Mouse (Mus musculus) left cerebral cortex, adult 18-20 months (tissue): ENCODE measurements at regions not wholly inside any gene's neighbourhood (a gene's known extent, or its start where the extent isn't known, plus 50 kb on each side); places are given as distances from the start of the nearest gene placed in this dataset.

Experiments
- DNase-seq, 2 experiments: peaks; one replicate each; pipeline ENCODE4 v3.0.0; 2021 to 2022; ENCODE audit warnings: low spot score in 2 of 2, mixed read lengths in 1 of 2

DNA sequence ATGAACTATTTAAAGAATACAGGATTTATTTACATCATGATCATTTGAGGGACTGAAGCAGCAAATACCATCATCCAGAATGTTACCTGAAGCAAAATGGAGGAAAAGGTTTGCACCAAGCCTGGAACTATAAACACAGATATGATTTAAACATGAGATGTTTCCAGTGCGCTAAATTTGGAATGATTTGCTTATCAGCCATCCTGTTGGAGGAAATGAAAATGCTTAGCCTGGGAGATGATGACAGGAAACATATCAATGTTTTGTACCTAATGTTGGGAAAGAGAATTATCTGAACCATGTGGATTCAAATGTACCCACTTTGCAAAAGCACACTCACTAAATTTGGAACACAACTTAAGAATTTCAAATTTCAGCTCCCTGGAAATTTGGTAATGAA is 149.3 kb downstream of the Adgra3 start:
- no peak for DNase-seq

DNA sequence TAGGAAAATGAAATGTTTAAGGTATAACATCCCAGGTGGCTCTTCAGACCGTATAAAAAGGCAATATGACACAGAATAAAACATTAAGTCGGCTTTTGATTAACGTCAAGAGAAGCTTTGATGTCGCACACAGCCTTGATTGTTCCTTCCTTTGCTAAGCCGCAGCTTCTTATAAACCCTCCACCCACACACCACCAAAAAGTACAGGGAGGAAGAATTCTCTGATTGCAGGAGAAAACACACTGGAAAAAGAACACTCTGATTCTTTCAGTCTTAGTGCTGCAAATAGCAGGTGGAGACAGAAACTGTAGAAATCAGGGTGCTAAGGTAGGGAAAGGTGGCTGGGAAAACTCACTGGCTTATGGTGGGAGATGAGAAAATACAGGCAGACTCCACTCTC is 162.7 kb downstream of the Adgra3 start:
- peak; percentile 2 to 12 for DNase-seq

DNA sequence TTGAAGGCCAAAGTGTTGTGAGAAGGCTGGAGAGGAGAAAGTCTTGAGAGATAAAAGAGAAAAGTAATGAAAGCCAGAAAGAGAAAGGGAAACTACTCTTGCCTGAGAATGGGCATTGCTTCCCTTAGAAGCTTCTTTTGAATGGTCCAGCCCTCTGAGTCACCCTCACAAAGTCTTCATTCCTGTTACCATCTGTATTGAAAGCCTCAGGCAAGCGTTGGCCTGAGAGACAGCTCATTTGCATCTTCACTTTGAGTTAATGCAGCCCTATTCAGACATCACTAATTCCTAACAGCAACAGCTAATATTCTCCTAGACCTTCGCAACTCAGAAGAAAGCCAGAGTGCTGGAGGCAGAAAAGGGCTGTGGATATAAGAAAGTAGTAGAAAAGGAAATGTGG is 178.4 kb downstream of the Adgra3 start:
- DNase-seq, result no peak

DNA sequence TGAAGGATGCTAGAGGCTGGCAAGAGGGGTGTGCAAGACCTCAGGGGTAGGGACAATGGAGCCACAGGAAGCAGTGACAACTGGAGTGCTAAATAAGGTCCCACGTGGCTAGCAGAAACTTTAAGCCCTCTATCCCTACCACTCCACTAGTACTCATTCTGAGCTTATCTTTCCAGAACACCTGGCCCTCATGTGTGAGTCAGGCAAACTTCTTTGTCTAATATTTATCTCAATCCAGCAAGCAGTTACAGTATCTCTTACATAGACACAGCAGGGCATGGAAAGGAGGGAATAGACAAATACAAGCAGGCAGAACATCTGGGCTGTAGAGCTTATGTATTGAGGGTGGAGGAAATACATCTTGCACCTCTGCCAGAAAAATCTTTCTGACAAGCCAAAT is 182.6 kb downstream of the Adgra3 start:
- no peak for DNase-seq

DNA sequence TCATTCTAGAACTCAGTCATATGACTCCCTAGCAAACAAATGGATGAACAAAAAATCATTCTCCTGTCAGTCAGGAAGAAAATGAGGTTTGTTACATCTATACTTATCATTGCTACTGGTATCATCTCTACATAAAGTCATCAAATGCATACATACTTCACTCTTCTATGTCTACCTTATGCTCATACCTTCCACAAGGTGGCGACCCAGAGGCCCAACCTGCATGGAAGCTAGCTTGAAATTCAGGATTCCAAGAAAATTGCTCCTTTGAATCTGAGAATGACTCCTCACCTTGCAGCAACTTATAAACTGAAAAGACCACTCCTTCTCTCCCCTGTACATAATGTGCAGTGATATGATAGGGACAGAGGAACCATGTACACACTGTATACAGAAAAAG is 201.6 kb downstream of the Adgra3 start:
- peak; percentile 7 to 25 for DNase-seq

DNA sequence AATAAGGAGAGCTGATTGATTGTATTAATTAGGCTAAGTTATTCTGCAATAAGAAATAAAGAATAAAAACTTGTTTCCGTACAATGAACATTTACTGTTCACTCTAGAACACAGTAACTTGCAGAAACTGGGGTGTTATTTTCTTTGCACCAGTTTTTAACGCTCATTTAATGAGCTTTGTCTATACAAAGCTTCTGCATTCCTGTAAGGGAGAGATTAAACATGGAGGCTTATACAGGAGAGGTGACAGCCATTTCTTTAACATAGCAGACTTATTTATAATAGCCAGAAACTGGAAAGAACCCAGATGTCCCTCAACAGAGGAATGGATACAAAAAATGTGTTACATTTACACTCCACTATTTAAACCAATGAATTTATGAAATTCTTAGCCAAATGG is 202.8 kb downstream of the Adgra3 start:
- DNase-seq, result no peak

DNA sequence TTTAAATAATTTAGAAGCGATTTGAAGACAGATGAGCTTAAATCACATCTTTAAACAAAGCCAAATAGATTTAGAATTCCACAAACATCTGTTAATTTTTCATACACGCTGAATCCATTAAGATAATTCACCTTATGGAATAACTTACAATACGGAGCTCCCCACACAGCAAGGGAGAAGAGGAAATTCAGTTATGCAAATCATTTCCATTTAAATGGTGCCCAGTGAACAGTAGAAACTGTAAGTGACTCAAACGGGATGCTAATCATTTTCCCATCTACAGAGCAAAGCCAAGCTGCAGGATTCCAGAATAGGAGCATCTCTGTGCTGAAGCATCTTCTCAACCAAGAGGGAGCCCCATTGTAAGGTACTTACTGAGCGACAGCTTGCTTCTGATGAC is 210.1 kb downstream of the Adgra3 start:
- DNase-seq, result no peak

DNA sequence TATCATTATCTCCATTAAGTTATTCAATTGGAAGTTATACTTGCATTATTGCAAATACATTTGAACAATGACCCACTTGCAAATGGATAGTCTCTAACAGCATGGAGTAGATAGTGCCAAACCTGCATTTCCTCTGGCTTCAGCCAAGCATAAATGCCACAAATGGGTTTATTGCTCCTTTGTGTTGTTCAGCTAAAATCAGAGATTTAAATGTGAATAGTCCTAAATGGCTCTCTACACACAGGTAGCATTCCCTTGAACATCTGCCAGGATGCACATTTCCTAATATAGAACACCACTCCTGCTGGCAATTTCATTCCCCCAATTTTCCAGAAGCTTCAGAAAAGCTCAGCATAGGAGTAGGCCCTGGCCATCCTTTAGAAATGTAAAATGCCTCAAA is 210.6 kb downstream of the Adgra3 start:
- no peak for DNase-seq

DNA sequence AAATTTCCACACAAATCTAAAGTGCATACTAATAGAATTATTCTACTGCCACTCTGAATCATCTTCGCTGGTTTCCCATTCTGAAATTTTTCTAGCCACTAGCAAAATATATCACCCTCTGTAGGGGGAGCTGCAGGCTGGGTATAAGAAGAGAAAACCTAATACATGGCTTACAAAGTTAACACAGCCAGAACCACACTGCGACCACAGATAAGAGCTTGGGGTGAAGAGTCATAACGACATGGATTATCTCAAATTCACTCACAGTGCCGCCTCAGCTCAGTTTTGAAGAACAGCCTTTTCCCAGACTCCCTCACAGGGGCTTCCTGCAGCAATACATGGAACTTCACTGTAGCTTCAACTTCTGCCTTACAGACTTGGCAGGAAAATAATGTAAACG is 240.0 kb downstream of the Adgra3 start:
- DNase-seq, result no peak

DNA sequence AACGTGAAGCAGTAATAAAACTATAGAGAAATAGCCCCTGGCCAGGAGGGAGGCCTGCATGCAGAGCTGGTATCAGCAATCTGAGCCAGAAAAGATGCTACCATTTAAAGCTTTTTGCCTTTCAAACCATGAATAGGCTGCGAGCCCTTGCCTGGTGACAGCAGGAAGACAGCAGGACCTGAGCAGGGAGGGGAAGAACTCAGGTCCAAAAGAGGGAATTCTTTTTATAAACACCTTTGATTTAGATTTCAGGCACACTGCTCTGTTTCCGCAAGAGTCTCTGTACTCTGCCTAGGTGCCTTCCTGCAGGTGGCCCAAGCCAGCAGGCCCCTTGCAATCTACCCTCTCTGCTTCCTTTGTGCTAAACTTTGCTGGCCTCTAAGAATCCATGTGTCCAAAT is 242.1 kb downstream of the Adgra3 start:
- DNase-seq, result no peak

DNA sequence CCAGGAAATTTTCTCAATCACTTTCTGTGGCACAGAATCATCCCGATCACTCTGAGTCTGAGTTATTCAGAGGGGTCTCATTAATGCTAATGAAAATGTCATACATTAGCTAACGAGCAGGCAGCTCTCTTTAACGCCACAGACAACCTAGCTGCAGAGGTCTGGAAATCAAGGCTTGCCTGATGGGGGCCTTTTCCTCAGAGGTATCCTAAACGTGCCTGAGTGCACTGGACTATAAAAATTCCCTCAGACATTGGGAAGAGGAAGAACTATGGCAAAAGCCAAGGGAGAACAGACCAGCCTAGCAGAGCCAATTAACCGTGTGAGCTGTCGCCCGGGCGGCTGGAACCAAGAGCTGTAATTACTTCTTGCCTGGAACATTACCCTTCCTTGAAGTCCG is 245.5 kb downstream of the Adgra3 start:
- no peak for DNase-seq

DNA sequence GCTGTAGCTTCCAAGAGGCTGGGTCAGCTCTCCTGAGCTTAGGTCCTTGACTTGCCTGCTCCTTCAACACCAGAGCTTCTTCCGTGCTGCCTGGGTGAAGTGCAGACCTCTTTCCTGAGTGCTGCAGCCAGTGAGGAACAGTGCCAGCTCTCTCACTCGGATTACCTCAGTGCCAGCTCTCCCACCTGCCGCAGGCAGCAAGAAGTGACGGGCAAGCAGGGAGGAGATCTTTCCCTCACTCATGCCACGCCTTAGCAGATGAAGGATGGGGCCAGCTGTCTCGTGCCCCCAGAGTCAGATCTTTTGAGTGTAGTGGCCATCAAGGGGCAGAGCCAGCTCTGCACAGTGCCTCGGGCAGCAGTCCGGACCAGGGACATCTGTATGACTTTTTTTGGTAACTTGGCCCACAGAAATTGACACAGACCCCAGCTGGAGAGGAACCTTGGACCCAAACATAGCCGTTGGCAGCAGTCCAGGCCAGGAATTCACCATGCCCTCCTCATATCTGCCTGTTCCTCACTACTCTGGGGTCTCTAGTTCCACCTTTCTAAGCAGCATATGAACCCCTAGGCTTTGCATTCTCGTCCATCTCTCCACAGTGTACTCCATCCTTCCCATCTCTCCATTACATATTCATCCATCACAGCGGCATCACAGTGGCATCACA is 263.9 kb upstream of the Kcnip4 start:
- DNase-seq, result no peak

DNA sequence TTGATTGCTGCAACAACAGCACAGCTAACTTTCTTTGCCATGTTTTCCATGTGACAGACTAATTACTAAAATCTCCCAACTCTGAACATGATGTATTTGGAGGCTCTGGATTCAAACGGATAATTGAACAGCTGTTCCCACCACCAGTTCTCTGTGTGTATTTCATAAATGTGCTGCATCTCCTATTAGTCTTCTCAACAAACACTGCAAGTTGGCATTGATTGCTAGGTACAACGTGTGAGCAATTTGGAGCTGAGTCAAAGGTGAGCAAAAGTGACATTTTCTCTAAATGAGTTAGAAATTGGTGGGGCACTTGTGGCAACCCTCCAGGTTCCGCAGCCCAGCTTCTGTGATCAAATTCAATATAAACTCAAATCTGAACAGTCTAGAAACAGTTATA is 259.0 kb upstream of the Kcnip4 start:
- DNase-seq, result no peak

DNA sequence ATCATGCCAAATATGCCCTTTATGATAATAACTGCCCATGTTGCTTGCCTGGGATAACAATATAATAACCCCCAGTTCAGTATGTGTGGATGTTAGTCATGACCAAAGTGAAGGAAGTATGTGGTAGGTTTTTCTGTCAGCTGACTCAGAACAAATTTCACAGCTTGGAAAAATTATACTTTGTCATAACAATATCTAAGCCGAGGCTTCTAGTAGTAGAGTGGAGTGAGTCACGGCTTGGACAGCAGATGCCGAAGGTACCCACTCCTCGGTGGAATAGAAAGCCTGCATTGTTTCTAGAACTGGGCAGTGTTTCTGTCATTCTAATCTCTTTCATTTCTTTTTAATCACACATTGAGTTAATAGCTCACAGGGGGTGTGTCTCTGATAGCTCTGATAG is 236.3 kb upstream of the Kcnip4 start:
- DNase-seq, result peak in 1 of 2 experiments; percentile 6

DNA sequence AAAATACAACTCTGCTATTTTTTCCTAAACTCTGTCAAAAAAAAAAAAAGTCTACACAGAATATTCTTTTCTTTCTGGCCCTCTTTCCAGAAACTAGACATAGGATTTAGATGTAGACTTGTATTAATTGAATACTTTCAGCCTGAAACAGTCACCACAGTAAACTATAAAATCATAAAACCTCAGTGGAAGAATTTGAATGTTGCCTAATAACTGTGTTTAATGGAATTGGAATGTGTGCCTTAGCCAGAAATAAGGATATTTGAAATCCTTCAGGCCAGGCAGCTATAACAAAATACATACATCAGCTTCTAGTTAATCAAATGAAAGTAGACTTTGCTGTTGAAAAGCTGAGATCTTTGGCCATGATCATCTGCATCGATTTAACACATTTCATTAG is 230.8 kb upstream of the Kcnip4 start:
- no peak for DNase-seq

DNA sequence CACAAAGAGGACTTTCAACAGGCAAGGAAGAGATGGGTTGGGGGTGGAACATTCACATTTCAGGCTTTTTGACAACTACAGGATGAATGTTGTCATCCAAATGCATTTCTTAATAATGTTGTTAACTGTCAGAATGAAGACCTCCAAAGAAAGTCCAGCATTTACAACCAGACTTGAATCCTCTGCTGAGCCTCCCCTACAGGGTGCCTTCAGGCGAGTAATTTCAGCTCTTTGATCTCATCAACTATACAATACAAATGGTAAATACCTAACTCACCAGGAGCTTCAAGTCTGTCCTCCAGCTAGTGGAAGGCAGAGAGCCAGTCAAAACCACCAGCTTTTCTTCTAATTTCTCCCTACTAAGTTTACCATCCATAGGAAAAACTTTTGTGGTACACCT is 187.9 kb upstream of the Kcnip4 start:
- no peak for DNase-seq

DNA sequence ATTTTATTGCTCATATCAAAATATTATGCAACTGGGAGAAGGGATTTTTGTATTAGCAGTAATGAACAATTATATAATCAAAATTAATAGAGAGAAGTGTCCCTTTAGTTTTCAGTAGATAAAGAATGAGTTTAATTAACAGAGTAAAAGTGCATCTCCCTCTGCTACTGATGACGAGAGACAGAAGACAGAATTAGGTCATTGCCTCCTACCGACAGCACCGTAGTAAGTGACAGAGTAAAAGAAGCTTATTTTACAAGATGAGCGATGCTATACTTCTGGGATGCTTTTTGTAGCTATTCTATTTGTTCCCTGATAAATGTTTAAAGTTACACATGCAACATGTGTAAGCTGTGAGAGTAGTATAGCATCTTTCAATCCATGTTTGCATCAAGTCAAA is 157.4 kb upstream of the Kcnip4 start:
- DNase-seq, result no peak

DNA sequence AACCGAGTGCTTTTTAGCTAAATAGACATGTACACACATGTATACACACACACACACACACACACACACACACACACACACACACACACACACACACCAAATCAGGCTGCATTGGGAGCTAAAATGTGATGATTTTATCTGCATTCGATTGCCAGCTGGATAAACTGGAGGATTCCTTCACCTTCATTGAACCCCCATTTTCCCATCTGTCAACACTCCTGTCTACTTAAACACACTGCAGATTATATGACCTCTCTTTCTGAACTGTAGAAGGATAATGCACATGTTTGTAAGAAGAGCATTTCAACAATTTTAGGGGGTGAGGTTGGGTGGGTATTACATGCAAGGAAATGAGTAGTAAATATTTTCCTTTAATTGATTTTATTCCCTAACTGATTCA is 156.8 kb upstream of the Kcnip4 start:
- DNase-seq, result no peak

DNA sequence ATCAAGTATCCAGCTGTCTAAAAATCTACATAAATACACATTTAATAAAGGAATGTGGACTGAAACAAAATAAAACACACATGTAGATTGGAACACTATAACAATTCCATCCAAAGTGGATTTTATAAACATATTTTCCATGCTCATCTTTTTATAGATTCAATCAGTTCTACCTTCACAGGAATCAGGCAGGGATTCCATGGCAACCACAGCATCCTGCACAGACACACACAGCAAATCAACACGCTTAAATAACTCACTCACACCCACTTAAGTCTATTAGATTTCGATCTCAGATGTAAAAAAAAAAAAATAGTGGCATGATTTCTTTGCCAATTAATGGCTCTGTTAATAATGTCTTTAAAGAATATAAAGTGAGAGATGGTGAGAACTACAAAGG is 151.2 kb upstream of the Kcnip4 start:
- DNase-seq, result no peak

DNA sequence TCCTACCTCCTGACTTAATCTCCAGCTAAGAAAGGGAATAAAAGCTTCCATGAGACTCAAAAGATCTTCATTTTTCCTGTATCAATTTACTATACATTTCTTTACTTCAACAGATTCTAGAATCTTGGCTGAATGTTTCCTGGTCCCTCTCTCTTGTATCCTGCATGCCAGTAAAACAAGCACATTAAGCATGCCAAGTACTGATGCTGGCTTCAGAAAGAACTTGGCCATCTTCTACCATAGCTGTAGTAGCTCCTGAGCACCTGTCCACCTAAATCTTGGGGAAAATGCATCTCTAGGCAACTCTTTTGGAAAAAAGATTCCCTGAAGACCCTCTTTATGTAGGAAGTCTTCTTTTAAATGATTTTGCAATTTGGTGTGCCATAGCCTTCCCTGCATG is 140.5 kb upstream of the Kcnip4 start:
- DNase-seq, result no peak

DNA sequence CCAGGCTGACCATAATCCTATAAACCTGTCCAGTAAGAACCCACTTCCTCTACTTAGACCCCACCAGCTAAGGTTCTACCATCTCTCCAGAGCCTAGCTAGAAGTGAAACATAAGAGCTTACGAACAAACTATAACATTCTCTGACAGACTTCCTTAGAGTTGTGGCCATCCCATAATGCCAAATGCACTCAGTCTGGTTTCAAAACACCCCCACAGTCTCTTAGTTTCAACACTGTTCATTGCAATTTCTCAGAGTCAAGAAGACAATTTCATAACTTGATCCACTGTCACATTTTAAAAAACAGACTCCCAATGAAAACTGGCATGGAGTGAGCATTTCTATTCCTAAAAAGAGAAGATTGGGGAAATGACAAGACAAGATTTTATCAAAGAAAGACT is 139.2 kb upstream of the Kcnip4 start:
- no peak for DNase-seq

DNA sequence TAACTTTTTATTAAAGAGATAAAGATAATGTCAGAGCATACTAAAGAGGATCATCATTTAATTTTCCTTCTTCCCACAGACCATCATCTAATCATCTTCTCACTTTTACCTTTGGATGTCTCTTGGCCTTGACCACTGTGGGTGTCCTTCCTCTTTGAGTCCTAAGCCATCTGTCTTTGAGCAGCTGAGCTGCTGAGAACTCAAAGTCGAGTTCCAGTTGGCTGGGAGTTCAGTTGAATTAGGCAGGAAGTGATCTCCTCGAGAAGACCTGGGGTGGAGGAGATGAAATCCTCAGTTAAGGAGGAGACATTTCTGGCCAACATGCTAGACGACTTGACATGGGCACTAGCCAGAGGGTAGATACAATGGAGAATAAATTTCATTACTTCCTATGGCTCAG is 137.4 kb upstream of the Kcnip4 start:
- no peak for DNase-seq

DNA sequence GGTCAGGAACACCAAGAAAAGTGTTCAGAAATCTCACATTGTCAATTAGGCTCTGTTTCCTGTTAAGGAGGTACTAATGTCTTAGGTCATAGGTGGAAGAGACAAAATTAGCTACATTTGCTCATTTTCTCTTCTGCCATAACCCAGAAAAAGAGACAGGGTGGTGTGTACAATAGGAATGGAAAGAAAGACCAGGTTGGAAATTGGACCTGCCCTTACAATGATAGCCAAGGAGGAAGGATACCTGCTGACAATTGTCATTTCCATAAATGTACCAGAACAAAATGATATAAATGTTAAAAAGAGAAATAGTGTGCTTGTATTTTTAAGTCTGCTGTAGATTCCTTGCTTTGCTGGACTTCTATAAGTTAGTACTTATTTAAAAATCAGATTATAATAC is 135.9 kb upstream of the Kcnip4 start:
- DNase-seq, result no peak

DNA sequence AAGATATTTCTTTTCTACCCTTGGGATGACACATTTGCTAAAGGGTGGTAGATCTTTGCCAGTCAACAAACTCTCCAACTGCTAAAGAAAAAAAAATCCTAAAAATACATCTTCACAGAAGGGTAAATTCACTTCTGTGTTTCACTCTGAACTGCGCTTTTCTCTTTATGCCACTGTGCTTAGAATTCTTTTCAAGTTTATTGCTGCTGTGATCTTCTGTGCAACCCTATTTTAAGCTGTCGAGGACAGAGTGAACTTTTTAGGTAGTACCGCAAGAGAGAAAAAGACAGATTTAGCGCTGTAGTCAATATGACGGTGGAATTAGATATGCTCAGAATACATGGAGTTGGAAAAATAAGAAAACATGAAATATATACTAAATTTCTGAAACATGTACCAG is 126.2 kb upstream of the Kcnip4 start:
- no peak for DNase-seq
